Mouse (Mus musculus): Measurements from ENCODE around the gene Tas2r115. TPM values are rescaled to one million over a fixed set of nuclear protein-coding genes. Genes with fewer than 3 reads are reported as not detected.
"Not testable (repeated sequence)": the region's sequence is repeated elsewhere in the genome, so short reads cannot be mapped to it uniquely, and the experiment has no call there.

The Tas2r115 gene
- not detected in 2 replicates for polyA plus RNA-seq (2015; fragmentation: Nextera tagmentation; extraction: Ambion mirVana)

- no peaks in the 10 kb centered on the region for H3K27me3 ChIP-seq
- 61% methylated on average over 2 of the region's 2 CpGs for WGBS
These were observed at the start of gene Tas2r115 for GRCm38 (mm10) chr6:132737935-132738334. Tas2r115 (minus strand) TSS chr6:132738035.

GRCm38 (mm10) chr6:132778062-132778461, 40.2 kb upstream of the Tas2r115 start, which contains the start of gene Tas2r136:
Tas2r136 (minus strand) TSS chr6:132778162.
- ATAC-seq (ENCODE audit: borderline replicate concordance, extremely low read depth, low FRiP score, low TSS enrichment): no peak
- Histone ChIP-seq H3K27ac (no peak within 1 kb of the TSS), H3K9me3 (no peaks in the 10 kb centered on the region)

More at GRCm38 (mm10) chr6:132737935-132738334, at the start of gene Tas2r115:
- H3K9ac ChIP-seq: no peak within 1 kb of the TSS
- no peak within 1 kb of the TSS for H3K4me3 ChIP-seq
- H3K27ac ChIP-seq: no peak within 1 kb of the TSS
- no peaks in the 10 kb centered on the region for H3K36me3 ChIP-seq
- H3K4me2 ChIP-seq: no peak within 1 kb of the TSS
- H3K4me1 ChIP-seq: no peaks in the 10 kb centered on the region
- no peak for ATAC-seq (ENCODE audit: borderline replicate concordance, extremely low read depth, low FRiP score, low TSS enrichment)
- no peaks in the 10 kb centered on the region for H3K9me3 ChIP-seq

GRCm38 (mm10) chr6:132761831-132762230, 24.0 kb upstream of the Tas2r115 start, which contains the start of gene Tas2r102:
Tas2r102 (plus strand) TSS chr6:132762131.
- no peak within 1 kb of the TSS for H3K27ac ChIP-seq
- no peak for ATAC-seq (ENCODE audit: borderline replicate concordance, extremely low read depth, low FRiP score, low TSS enrichment)
- H3K4me2 ChIP-seq: no peak within 1 kb of the TSS
- no peaks in the 10 kb centered on the region for H3K36me3 ChIP-seq
- H3K27me3 ChIP-seq: no peaks in the 10 kb centered on the region
- WGBS: 92% methylated on average over 2 of the region's 2 CpGs
- no peaks in the 10 kb centered on the region for H3K9me3 ChIP-seq
- H3K4me1 ChIP-seq: no peaks in the 10 kb centered on the region
- H3K9ac ChIP-seq: no peak within 1 kb of the TSS
- H3K4me3 ChIP-seq: no peak within 1 kb of the TSS

More at GRCm38 (mm10) chr6:132778062-132778461, 40.2 kb upstream of the Tas2r115 start, which contains the start of gene Tas2r136:
- Histone ChIP-seq H3K27me3 (no peaks in the 10 kb centered on the region), H3K9ac (no peak within 1 kb of the TSS), H3K4me1 (no peaks in the 10 kb centered on the region), H3K4me3 (no peak within 1 kb of the TSS), H3K36me3 (no peaks in the 10 kb centered on the region), H3K4me2 (no peak within 1 kb of the TSS)

- Histone ChIP-seq H3K36me3 (no peaks in the 10 kb centered on the region), H3K4me3 (no peak within 1 kb of the TSS), H3K4me1 (no peaks in the 10 kb centered on the region), H3K9me3 (no peaks in the 10 kb centered on the region), H3K9ac (no peak within 1 kb of the TSS), H3K4me2 (no peak within 1 kb of the TSS), H3K27me3 (no peaks in the 10 kb centered on the region), H3K27ac (no peak within 1 kb of the TSS)
- no peak for ATAC-seq (ENCODE audit: borderline replicate concordance, extremely low read depth, low FRiP score, low TSS enrichment)
- WGBS: 85% methylated on average over 1 of the region's 1 CpGs
These were observed 16.6 kb upstream of the Tas2r115 start, which contains the start of gene Tas2r124 for GRCm38 (mm10) chr6:132754430-132754829. Tas2r124 (plus strand) TSS chr6:132754730.

- Histone ChIP-seq H3K27me3 (no peaks in the 10 kb centered on the region), H3K36me3 (no peaks in the 10 kb centered on the region), H3K4me1 (no peaks in the 10 kb centered on the region), H3K9ac (no peak overlapping the region), H3K4me2 (no peak overlapping the region), H3K4me3 (no peak overlapping the region), H3K9me3 (peaks cover 2% of the 10 kb centered on the region; the same call in 1 of the 2 replicates), H3K27ac (no peak overlapping the region)
- no peak for ATAC-seq (ENCODE audit: borderline replicate concordance, extremely low read depth, low FRiP score, low TSS enrichment)
- WGBS: 71% methylated on average over 2 of the region's 2 CpGs
These were observed 12.4 kb upstream of the Tas2r115 start for GRCm38 (mm10) chr6:132750206-132750605.

- Histone ChIP-seq H3K27ac (no peak within 1 kb of the TSS), H3K9ac (no peak within 1 kb of the TSS), H3K36me3 (no peaks in the 10 kb centered on the region), H3K27me3 (no peaks in the 10 kb centered on the region), H3K4me2 (no peak within 1 kb of the TSS), H3K9me3 (no peaks in the 10 kb centered on the region), H3K4me1 (no peaks in the 10 kb centered on the region), H3K4me3 (no peak within 1 kb of the TSS)
- 89% methylated on average over 3 of the region's 3 CpGs for WGBS
- no peak for ATAC-seq (ENCODE audit: borderline replicate concordance, extremely low read depth, low FRiP score, low TSS enrichment)
These were observed 26.0 kb downstream of the Tas2r115 start, which contains the start of gene Tas2r122 for GRCm38 (mm10) chr6:132711828-132712227. Tas2r122 (minus strand) TSS chr6:132711928.

- Histone ChIP-seq H3K36me3 (no peaks in the 10 kb centered on the region), H3K27ac (no peak within 1 kb of the TSS), H3K9ac (no peak within 1 kb of the TSS), H3K4me1 (no peaks in the 10 kb centered on the region), H3K9me3 (no peaks in the 10 kb centered on the region), H3K4me3 (no peak within 1 kb of the TSS), H3K4me2 (no peak within 1 kb of the TSS), H3K27me3 (no peaks in the 10 kb centered on the region)
- WGBS: 81% methylated on average over 1 of the region's 1 CpGs
- no peak for ATAC-seq (ENCODE audit: borderline replicate concordance, extremely low read depth, low FRiP score, low TSS enrichment)
These were observed 36.9 kb downstream of the Tas2r115 start, which contains the start of gene Tas2r121 for GRCm38 (mm10) chr6:132700907-132701306. Tas2r121 (minus strand) TSS chr6:132701007.

GRCm38 (mm10) chr6:132691596-132691995, 46.2 kb downstream of the Tas2r115 start:
- H3K4me3 ChIP-seq; H3K27me3 ChIP-seq; H3K4me1 ChIP-seq; H3K4me2 ChIP-seq; H3K36me3 ChIP-seq; H3K9me3 ChIP-seq; H3K27ac ChIP-seq; H3K9ac ChIP-seq; ATAC-seq (ENCODE audit: borderline replicate concordance, extremely low read depth, low FRiP score, low TSS enrichment): not testable (repeated sequence)
- WGBS: 62% methylated on average over 7 of the region's 7 CpGs

Other genes starting within 250 kb of the Tas2r115 start
- gene Prh1, start 168.2 kb downstream of the Tas2r115 start, polyA plus RNA-seq (2015; fragmentation: Nextera tagmentation; extraction: Ambion mirVana): not detected in 2 replicates
- gene Prp2, start 142.1 kb downstream of the Tas2r115 start, polyA plus RNA-seq (2015; fragmentation: Nextera tagmentation; extraction: Ambion mirVana): not detected in 2 replicates
- not detected in 2 replicates for gene A630073D07Rik, start 86.5 kb downstream of the Tas2r115 start, polyA plus RNA-seq (2015; fragmentation: Nextera tagmentation; extraction: Ambion mirVana)
- gene Tas2r120, start 81.1 kb downstream of the Tas2r115 start, polyA plus RNA-seq (2015; fragmentation: Nextera tagmentation; extraction: Ambion mirVana): not detected in 2 replicates
- gene Tas2r121, start 37.0 kb downstream of the Tas2r115 start, polyA plus RNA-seq (2015; fragmentation: Nextera tagmentation; extraction: Ambion mirVana): not detected in 2 replicates
- gene Tas2r122, start 26.1 kb downstream of the Tas2r115 start, polyA plus RNA-seq (2015; fragmentation: Nextera tagmentation; extraction: Ambion mirVana): not detected in 2 replicates
- not detected in 2 replicates for gene Tas2r124, start 16.7 kb upstream of the Tas2r115 start, polyA plus RNA-seq (2015; fragmentation: Nextera tagmentation; extraction: Ambion mirVana)
- not detected in 2 replicates for gene Tas2r102, start 24.1 kb upstream of the Tas2r115 start, polyA plus RNA-seq (2015; fragmentation: Nextera tagmentation; extraction: Ambion mirVana)
- not detected in 2 replicates for gene Tas2r136, start 40.1 kb upstream of the Tas2r115 start, polyA plus RNA-seq (2015; fragmentation: Nextera tagmentation; extraction: Ambion mirVana)
- gene Tas2r117, start 64.8 kb upstream of the Tas2r115 start, polyA plus RNA-seq (2015; fragmentation: Nextera tagmentation; extraction: Ambion mirVana): not detected in 2 replicates
- gene Tas2r123, start 109.1 kb upstream of the Tas2r115 start, polyA plus RNA-seq (2015; fragmentation: Nextera tagmentation; extraction: Ambion mirVana): not detected in 2 replicates
- gene Tas2r116, start 117.4 kb upstream of the Tas2r115 start, polyA plus RNA-seq (2015; fragmentation: Nextera tagmentation; extraction: Ambion mirVana): not detected in 2 replicates
- gene Tas2r110, start 130.0 kb upstream of the Tas2r115 start, polyA plus RNA-seq (2015; fragmentation: Nextera tagmentation; extraction: Ambion mirVana): not detected in 2 replicates
- gene Tas2r113, start 155.0 kb upstream of the Tas2r115 start, polyA plus RNA-seq (2015; fragmentation: Nextera tagmentation; extraction: Ambion mirVana): not detected in 2 replicates
- gene Tas2r125, start 171.6 kb upstream of the Tas2r115 start, polyA plus RNA-seq (2015; fragmentation: Nextera tagmentation; extraction: Ambion mirVana): not detected in 2 replicates
- gene Tas2r129, start 213.1 kb upstream of the Tas2r115 start, polyA plus RNA-seq (2015; fragmentation: Nextera tagmentation; extraction: Ambion mirVana): not detected in 2 replicates
- gene Tas2r131, start 219.9 kb upstream of the Tas2r115 start, polyA plus RNA-seq (2015; fragmentation: Nextera tagmentation; extraction: Ambion mirVana): not detected in 2 replicates
- not detected in 2 replicates for gene Tas2r109, start 242.9 kb upstream of the Tas2r115 start, polyA plus RNA-seq (2015; fragmentation: Nextera tagmentation; extraction: Ambion mirVana)

Measured in lung, embryonic 15.5 days (tissue).